In genomic region chr8:23314275-23315123, GRCm38 (mm10) we compare ENCODE assay signal across 16 mouse cellular contexts.
DNase-seq lines count a peak whose midpoint lies in the region; ATAC-seq and TF ChIP-seq lines count a peak whose summit lies in the region.
"Had no signal": no experiment of that assay in that cellular context is flagged by ENCODE, and none has a peak within 500 bp of the region (broad histone marks: within the 10 kb centered on the region; RNA-seq: fewer than 3 reads in every experiment).

No protein-coding gene starts in this region.

- H3K9ac ChIP-seq in kidney, postnatal 0 days (ENCODE audit: low read depth, low read length) = no peak overlapping the region
- H3K9ac ChIP-seq in kidney, embryonic 14.5 days (ENCODE audit: low read depth, low read length) = no peak overlapping the region
- H3K9ac ChIP-seq in neural tube, embryonic 15.5 days (replicated peaks) = no peak overlapping the region
- H3K9ac ChIP-seq in intestine, embryonic 16.5 days (ENCODE audit: low read depth, low read length) = no peak overlapping the region
- H3K9ac ChIP-seq in liver, embryonic 12.5 days = no peak overlapping the region
- H3K9ac ChIP-seq: forebrain, embryonic 15.5 days; hindbrain, embryonic 12.5 days; liver, embryonic 15.5 days; neural tube, embryonic 12.5 days had no signal

- no peaks in the 10 kb centered on the region for H3K36me3 ChIP-seq in kidney, postnatal 0 days (ENCODE audit: insufficient read depth, low read length)
- H3K36me3 ChIP-seq in kidney, embryonic 14.5 days (ENCODE audit: control insufficient read depth, insufficient read depth, low read length) = no peaks in the 10 kb centered on the region
- no peaks in the 10 kb centered on the region for H3K36me3 ChIP-seq in neural tube, embryonic 15.5 days
- no peaks in the 10 kb centered on the region for H3K36me3 ChIP-seq in intestine, embryonic 16.5 days (ENCODE audit: control insufficient read depth, insufficient read depth, low read length)
- no peaks in the 10 kb centered on the region for H3K36me3 ChIP-seq in liver, embryonic 12.5 days
- H3K36me3 ChIP-seq: forebrain, embryonic 15.5 days; hindbrain, embryonic 12.5 days; liver, embryonic 15.5 days; neural tube, embryonic 12.5 days had no signal

- peak overlapping the region; percentile 28 for H3K4me2 ChIP-seq in kidney, postnatal 0 days (ENCODE audit: low read length)
- H3K4me2 ChIP-seq in kidney, embryonic 14.5 days (replicated peaks; ENCODE audit: low read depth, low read length) = no peak overlapping the region
- no peak overlapping the region for H3K4me2 ChIP-seq in neural tube, embryonic 15.5 days
- H3K4me2 ChIP-seq in intestine, embryonic 16.5 days (ENCODE audit: low read depth, low read length) = no peak overlapping the region
- H3K4me2 ChIP-seq in liver, embryonic 12.5 days = no peak overlapping the region
- H3K4me2 ChIP-seq: forebrain, embryonic 15.5 days; hindbrain, embryonic 12.5 days; liver, embryonic 15.5 days; neural tube, embryonic 12.5 days had no signal

- WGBS in kidney, postnatal 0 days = 57% methylated on average over 16 of the region's 16 CpGs
- WGBS in kidney, embryonic 14.5 days = 69% methylated on average over 16 of the region's 16 CpGs
- WGBS in neural tube, embryonic 15.5 days = 74% methylated on average over 16 of the region's 16 CpGs
- WGBS in intestine, embryonic 16.5 days = 46% methylated on average over 16 of the region's 16 CpGs
- WGBS in liver, embryonic 12.5 days (ENCODE audit: insufficient replicate concordance) = 62% methylated on average over 16 of the region's 16 CpGs

- H3K9me3 ChIP-seq in kidney, postnatal 0 days (replicated peaks; ENCODE audit: low read length) = no peaks in the 10 kb centered on the region
- H3K9me3 ChIP-seq in kidney, embryonic 14.5 days (ENCODE audit: control insufficient read depth, low read length) = peaks cover 4% of the 10 kb centered on the region; the same call in 1 of the 2 replicates
- H3K9me3 ChIP-seq in neural tube, embryonic 15.5 days (replicated peaks) = 0 out of 2 replicates have a peak, but pooled peaks cover 3% of the 10 kb centered on the region
- H3K9me3 ChIP-seq in intestine, embryonic 16.5 days (ENCODE audit: control insufficient read depth, low read length) = no peaks in the 10 kb centered on the region
- 0 out of 2 replicates have a peak, but pooled peaks cover 5% of the 10 kb centered on the region for H3K9me3 ChIP-seq in liver, embryonic 12.5 days (replicated peaks)
- H3K9me3 ChIP-seq: forebrain, embryonic 15.5 days; liver, embryonic 15.5 days had no signal

- H3K4me3 ChIP-seq in kidney, postnatal 0 days (replicated peaks; ENCODE audit: low read depth, low read length) = no peak overlapping the region
- H3K4me3 ChIP-seq in kidney, embryonic 14.5 days (ENCODE audit: low read length) = no peak overlapping the region
- H3K4me3 ChIP-seq in neural tube, embryonic 15.5 days (replicated peaks) = no peak overlapping the region
- H3K4me3 ChIP-seq in intestine, embryonic 16.5 days (ENCODE audit: low read length) = no peak overlapping the region
- no peak overlapping the region for H3K4me3 ChIP-seq in liver, embryonic 12.5 days
- H3K4me3 ChIP-seq: forebrain, embryonic 15.5 days; hindbrain, embryonic 12.5 days; liver, embryonic 15.5 days; neural tube, embryonic 12.5 days had no signal

- no peaks in the 10 kb centered on the region for H3K4me1 ChIP-seq in kidney, postnatal 0 days (replicated peaks; ENCODE audit: insufficient read depth, low read length)
- no peaks in the 10 kb centered on the region for H3K4me1 ChIP-seq in kidney, embryonic 14.5 days (ENCODE audit: control insufficient read depth, insufficient read depth, low read length)
- no peaks in the 10 kb centered on the region for H3K4me1 ChIP-seq in neural tube, embryonic 15.5 days
- H3K4me1 ChIP-seq in intestine, embryonic 16.5 days (ENCODE audit: control insufficient read depth, insufficient read depth, low read length) = peaks cover 4% of the 10 kb centered on the region; the same call in 1 of the 2 replicates
- no peaks in the 10 kb centered on the region for H3K4me1 ChIP-seq in liver, embryonic 12.5 days
- H3K4me1 ChIP-seq: forebrain, embryonic 15.5 days; hindbrain, embryonic 12.5 days; liver, embryonic 15.5 days; neural tube, embryonic 12.5 days had no signal

- no peak for ATAC-seq in kidney, postnatal 0 days (replicated peaks; ENCODE audit: low FRiP score, low read depth)
- no peak for ATAC-seq in kidney, embryonic 14.5 days (ENCODE audit: low FRiP score, low TSS enrichment)
- ATAC-seq in neural tube, embryonic 15.5 days (ENCODE audit: low FRiP score) = no peak
- peak; percentile 28; the same call in 1 of the 2 replicates for ATAC-seq in intestine, embryonic 16.5 days
- no peak for ATAC-seq in liver, embryonic 12.5 days
- ATAC-seq: forebrain, embryonic 15.5 days; midbrain, embryonic 16.5 days had no signal

- H3K27ac ChIP-seq in kidney, postnatal 0 days = peak overlapping the region; percentile 60
- no peak overlapping the region; the same call in 1 of the 2 replicates for H3K27ac ChIP-seq in kidney, embryonic 14.5 days (ENCODE audit: low read depth, low read length)
- 0 out of 2 replicates have a peak overlapping the region, but pooled peaks have one; percentile 10 for H3K27ac ChIP-seq in neural tube, embryonic 15.5 days (replicated peaks)
- peak overlapping the region; percentile 55 for H3K27ac ChIP-seq in intestine, embryonic 16.5 days (ENCODE audit: low read length)
- no peak overlapping the region for H3K27ac ChIP-seq in liver, embryonic 12.5 days
- H3K27ac ChIP-seq: forebrain, embryonic 15.5 days; hindbrain, embryonic 12.5 days; liver, embryonic 15.5 days; neural tube, embryonic 12.5 days had no signal

- no peak for TF ChIP-seq CTCF in kidney, postnatal 0 days (IDR thresholded peaks at IDR 0.05; ENCODE audit: low read depth)

- no peaks in the 10 kb centered on the region for H3K27me3 ChIP-seq in kidney, postnatal 0 days (ENCODE audit: insufficient read depth, low read length)
- no peaks in the 10 kb centered on the region for H3K27me3 ChIP-seq in kidney, embryonic 14.5 days (ENCODE audit: control insufficient read depth, insufficient read depth, low read length)
- H3K27me3 ChIP-seq in neural tube, embryonic 15.5 days (replicated peaks) = no peaks in the 10 kb centered on the region
- no peaks in the 10 kb centered on the region for H3K27me3 ChIP-seq in intestine, embryonic 16.5 days (replicated peaks; ENCODE audit: control insufficient read depth, insufficient read depth, low read length)
- no peaks in the 10 kb centered on the region for H3K27me3 ChIP-seq in liver, embryonic 12.5 days (replicated peaks)
- H3K27me3 ChIP-seq: forebrain, embryonic 15.5 days; hindbrain, embryonic 12.5 days; liver, embryonic 15.5 days; neural tube, embryonic 12.5 days had no signal

- DNase-seq in kidney, postnatal 0 days (ENCODE audit: low spot score) = peak; percentile 80
- DNase-seq in neural tube, embryonic 10.5 days (ENCODE audit: extremely low spot score, low spot score) = no peak
- DNase-seq in thymus, postnatal 10 days (ENCODE audit: low spot score in 2 of 2) = no peak
- DNase-seq: adrenal gland, postnatal 10 days; cerebellum, postnatal 36 days; gastrocnemius, postnatal 10 days; kidney, postnatal 25 days had no signal

Comparison
In these comparisons a context has a peak if more than half of its experiments do, and no peak if none do; other contexts are left out.
1. H3K27ac ChIP-seq: peak in kidney, postnatal 0 days (single experiment), neural tube, embryonic 15.5 days (single experiment) and intestine, embryonic 16.5 days (single experiment); none in kidney, embryonic 14.5 days (single experiment) and liver, embryonic 12.5 days (single experiment).